8 mouse cellular contexts compared by ENCODE assay signal in the genomic region with DNA sequence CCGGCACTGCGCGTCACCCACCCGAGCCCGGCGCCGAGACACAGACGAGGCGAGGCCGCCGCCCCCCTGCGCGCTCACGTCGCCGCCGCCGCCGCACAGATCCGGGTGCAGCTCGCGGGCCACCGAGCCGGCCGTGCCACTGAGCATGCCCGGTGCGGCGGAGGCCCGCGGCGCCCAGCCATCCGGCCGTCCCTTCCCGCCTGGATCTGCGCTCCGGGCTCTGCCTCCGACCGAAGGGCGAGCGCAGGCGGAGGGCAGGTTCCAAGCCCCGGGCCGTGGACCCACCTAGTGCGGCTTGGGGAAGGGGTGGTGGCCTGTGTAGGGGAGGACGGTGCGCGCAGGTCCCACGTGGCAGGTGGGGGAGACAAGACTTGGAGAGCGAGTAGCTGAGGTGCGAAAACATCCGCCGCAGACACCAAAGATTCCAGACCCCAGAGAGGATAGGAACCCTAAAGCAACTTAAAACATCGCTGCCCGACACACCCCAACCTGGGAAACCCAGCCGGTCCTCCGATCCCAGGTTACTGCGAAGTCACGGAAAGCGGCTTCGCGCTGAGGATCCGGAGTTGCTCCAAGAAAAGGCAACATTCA. TPM values are rescaled to one million over a fixed set of nuclear protein-coding genes. Genes with fewer than 3 reads are reported as not detected.
A peak's percentile ranks its signal among the peaks of the same experiment; 100 is the strongest.
DNase-seq lines count a peak whose midpoint lies in the region; ATAC-seq and TF ChIP-seq lines count a peak whose summit lies in the region.

A gene (minus strand): TSS at position 577 of the 591 bp plus-strand sequence.

- peak within 1 kb of the TSS; percentile 83 for H3K9ac ChIP-seq in lung, embryonic 14.5 days

- peak; percentile 55 for TF ChIP-seq POLR2A in olfactory bulb, adult 2 months (IDR thresholded peaks at IDR 0.05; ENCODE audit: insufficient read depth, low read depth, low read length)

- no peak for TF ChIP-seq CTCF in lung, embryonic 14.5 days (IDR thresholded peaks at IDR 0.05; ENCODE audit: low read depth)
- no peak for TF ChIP-seq CTCF in olfactory bulb, adult 2 months (IDR thresholded peaks at IDR 0.05; ENCODE audit: insufficient read depth, low read depth, low read length)

- peak within 1 kb of the TSS; percentile 91 for H3K4me3 ChIP-seq in lung, embryonic 14.5 days (ENCODE audit: low read depth, low read length)
- H3K4me3 ChIP-seq in olfactory bulb, adult 2 months (ENCODE audit: insufficient read depth, low read depth, low read length), result peak within 1 kb of the TSS; percentile 78

- no peaks in the 10 kb centered on the region for H3K36me3 ChIP-seq in lung, embryonic 14.5 days (ENCODE audit: insufficient read depth)

- peak within 1 kb of the TSS; percentile 44; the same call in 1 of the 2 replicates for H3K27ac ChIP-seq in lung, embryonic 14.5 days (ENCODE audit: low read depth)
- peak within 1 kb of the TSS; percentile 67 for H3K27ac ChIP-seq in olfactory bulb, adult 2 months (ENCODE audit: insufficient read depth, low read depth, low read length)

- WGBS in lung, embryonic 14.5 days, result under 1% methylated on average over 62 of the region's 62 CpGs
- WGBS in olfactory bulb, adult 2 months, result under 1% methylated on average over 62 of the region's 62 CpGs

- peak; percentile 96 for DNase-seq in MN1 (ENCODE audit: low spot score)
- peak; percentile 90 for DNase-seq in cerebellum, adult 9-10 months
- peak; percentile 79 to 85 for DNase-seq in layer of hippocampus, adult 8-10 months (ENCODE audit: low spot score in 2 of 2)
- DNase-seq in lung, embryonic 14.5 days, result peak; percentile 93
- peak; percentile 63 to 68 for DNase-seq in thymus, adult 18-20 months

- no peaks in the 10 kb centered on the region for H3K27me3 ChIP-seq in lung, embryonic 14.5 days (ENCODE audit: insufficient read depth, low read length)

- H3K9me3 ChIP-seq in lung, embryonic 14.5 days (ENCODE audit: low read depth, low read length), result no peaks in the 10 kb centered on the region

- H3K4me1 ChIP-seq in lung, embryonic 14.5 days (ENCODE audit: insufficient read depth), result no peaks in the 10 kb centered on the region; the same call in 1 of the 2 replicates
- H3K4me1 ChIP-seq in olfactory bulb, adult 2 months (ENCODE audit: control insufficient read depth, insufficient read depth, low read length), result peaks cover 8% of the 10 kb centered on the region

- peak within 1 kb of the TSS; percentile 65 for H3K4me2 ChIP-seq in lung, embryonic 14.5 days

- peak; percentile 94 for ATAC-seq in frontal cortex, adult (ENCODE audit: low TSS enrichment)
- ATAC-seq in hematopoietic stem cell, adult 5-6 weeks (replicated peaks in 1 of 2; ENCODE audit: insufficient read depth in 1 of 2, low FRiP score in 2 of 2, low TSS enrichment in 1 of 2, low read depth in 1 of 2, poor library complexity in 2 of 2, severe bottlenecking in 2 of 2), result peak; percentile 86 to 90
- ATAC-seq in lung, embryonic 14.5 days (ENCODE audit: insufficient read depth), result peak; percentile 97

RNA-seq across cellular contexts. Expression of the gene that starts here (rescaled TPM):
- total RNA-seq in hematopoietic stem cell, adult 5-6 weeks (2017), result 16.8 and 18.1 TPM in 2 replicates
- 100 to 1,000 TPM; 163 to 188 (median 179) TPM for total RNA-seq in layer of hippocampus, adult 8-10 months (2022)
- polyA plus RNA-seq in lung, embryonic 14.5 days (2014; fragmentation: Nextera tagmentation; extraction: Ambion mirVana), result 25.4 and 28.8 TPM in 2 replicates
- 338 TPM in 1 of 2 replicates, not detected in the other for polyA plus RNA-seq in olfactory bulb, adult 2 months (2012; ENCODE audit: insufficient read depth, insufficient read length, low replicate concordance, missing spikeins)

Comparison
In these comparisons a context has a peak if more than half of its experiments do, and no peak if none do; other contexts are left out.
1. Peak in every context shown above with its lines: DNase-seq, ATAC-seq, H3K4me3 ChIP-seq and H3K27ac ChIP-seq.